Mouse (Mus musculus) lung, postnatal 36 days (tissue): Measurements from ENCODE around the gene Slc16a1.
A peak's percentile ranks its signal among the peaks of the same experiment; 100 is the strongest.

Experiments used
- DNase-seq: peaks from one replicate; pipeline ENCODE4 v3.0.0; 2022; ENCODE audit warnings: mixed read lengths

Gene Slc16a1

DNA sequence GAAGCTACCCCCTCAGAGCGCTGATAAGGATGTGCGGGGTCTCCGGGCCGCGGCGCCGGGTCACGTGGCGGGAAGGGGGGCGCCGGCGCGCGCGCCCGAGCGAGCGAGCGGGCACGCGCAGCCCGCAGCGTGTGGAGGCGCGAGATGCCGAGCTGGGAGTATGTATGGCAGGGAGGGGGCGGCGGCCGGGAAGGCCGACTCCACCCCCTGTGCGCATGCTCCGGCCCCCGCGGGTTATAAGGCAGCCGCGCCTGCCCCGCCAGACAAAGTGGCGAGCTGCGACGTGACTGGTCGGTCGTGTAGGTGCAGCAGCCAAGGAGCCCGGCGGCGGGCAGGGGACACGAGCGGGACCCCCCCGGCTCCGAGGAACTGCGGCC, at the start of gene Slc16a1:
Gene Slc16a1 (plus strand): TSS at position 266 of the 377 bp plus-strand sequence.
- peak; percentile 90 for DNase-seq

DNA sequence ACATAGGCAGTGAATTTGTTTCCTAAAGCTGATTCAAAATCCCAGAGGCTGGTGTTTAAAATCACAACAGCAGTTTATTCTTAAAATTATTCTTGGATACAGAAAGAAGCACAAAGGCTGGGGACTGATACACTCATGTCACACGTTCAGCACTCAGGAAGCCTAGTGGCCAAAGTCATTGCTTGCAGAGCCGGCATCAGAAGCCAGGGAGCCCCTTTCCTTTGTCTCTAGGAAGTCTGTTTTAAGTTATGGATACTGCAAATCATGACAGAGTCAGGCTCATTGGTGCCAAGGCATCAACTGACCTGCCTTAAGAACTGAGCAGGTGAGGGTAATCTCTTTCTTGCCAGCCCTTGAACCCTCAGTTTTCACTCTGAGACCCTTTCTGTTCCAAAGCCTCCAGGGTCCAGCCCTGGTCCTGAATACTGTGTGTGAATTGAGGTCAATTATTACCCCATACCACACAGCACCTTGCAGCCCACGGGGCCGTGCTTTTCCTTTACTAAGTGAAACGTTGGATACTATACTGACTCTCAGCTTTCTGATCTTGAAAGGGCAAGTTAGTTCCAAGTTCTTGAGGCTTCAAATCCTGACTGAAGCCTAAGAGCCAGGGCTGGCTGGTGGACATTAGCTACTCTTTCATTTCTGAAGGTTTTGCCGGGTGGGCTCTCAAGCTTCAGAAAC, 41.9 kb upstream of the Slc16a1 start:
- DNase-seq = no peak

DNA sequence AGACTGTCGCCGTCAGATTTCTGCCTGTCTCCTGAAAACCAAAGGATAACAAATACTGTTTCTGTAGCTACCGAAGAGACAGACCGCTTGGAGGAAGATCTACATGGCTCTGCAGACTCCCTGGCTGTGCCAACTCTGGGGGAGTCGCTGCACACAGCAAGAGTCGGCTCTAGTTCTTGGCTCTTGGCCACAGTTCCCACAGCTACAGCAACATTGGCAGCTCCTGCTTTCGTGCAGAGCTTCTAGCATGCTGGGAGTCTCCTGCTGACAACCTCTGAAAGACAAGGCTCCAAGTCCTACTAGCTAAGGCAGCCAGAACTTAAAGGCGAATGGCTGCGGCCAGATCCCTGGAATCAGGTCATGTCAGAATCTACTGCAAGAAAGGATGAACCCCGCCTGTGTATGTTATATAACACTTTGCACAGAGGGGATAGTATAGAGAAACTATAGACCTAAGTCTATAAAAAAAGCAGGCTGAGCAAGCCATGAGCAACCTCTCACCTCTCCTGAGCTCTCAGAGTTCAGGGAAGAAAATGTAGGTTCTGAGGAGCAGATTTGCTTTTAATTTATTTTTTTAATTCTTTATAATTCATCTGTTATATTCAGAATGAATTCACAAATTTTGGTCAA, 41.2 kb upstream of the Slc16a1 start:
- DNase-seq = peak; percentile 60

DNA sequence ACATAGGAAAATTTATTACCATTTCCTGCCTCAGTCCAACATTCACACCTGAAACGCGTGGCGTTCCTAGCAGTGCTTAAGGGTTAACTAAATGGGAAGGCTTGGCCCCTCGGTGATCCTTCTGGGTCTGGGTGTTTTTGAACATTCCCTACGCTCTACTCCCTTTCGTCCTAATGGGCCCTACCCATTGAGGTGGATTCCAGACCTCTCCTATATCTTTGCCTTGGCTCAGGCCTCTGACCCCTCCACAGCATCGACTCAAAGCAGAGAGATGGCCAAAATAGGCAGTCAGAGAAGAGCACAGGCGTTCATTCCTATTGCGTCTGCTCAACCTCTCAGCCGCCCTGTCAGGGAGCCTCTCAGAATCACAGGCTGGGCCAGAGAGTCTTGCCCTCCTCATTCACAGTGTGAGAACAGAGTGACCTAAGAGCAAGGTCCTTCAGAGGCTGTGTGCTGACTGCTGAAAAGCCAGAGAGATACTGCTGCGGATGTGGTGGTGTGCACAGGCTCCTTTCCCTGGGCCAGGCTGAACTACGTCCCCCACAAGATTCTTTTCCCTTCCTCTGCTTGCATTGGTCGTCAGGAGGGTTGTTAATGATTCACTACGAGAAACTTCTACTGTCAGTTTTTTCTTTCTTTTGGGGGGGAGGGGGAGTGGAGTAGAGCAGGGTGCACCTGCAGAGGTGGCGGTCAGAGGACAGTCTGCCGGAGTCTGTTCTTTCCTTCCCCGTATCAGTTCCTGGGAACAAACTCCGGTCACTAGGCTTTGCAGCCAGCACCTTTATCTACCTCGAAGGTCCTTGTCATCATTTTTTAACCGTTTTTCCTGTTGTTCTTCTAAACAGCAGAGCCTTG, 38.9 kb upstream of the Slc16a1 start:
- peak; percentile 63 for DNase-seq

DNA sequence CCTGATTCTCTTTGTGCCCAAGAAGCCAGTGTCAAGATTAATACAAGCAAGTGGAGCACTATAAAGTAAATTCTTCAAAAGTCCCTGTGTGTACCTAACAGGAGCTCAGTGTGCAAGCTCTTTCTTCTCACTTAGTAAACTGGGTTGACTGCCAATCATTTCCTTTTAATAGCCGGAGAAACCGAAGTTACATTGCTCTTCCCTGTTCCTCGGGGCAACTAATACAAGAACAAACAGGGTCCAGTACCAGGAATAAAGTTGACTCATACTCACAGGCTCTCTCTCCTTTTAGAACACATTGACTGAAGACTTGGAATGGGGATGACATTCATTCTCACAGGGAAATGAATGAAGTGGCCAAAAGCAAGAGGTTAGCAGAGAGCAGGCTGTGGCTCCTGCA, 37.8 kb upstream of the Slc16a1 start:
- no peak for DNase-seq

DNA sequence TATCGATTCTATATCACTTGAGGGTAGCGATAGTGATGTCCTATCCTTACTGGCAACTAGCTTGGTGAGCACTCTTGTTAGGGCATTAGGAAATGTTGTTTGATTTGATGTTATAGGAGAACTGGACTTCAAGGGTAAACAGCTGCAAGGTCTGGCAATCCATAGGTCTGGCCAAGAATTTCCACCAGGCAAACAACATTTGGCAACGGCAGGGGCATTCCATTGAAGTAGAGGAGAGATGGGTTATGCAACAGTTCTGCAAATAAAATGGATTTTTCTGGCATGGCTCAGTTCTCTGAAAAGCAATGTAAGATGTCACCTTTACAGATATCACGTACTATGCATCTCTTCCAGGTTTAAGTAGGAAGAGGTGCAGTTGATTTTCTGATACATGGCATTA, 36.8 kb upstream of the Slc16a1 start:
- peak; percentile 77 for DNase-seq

DNA sequence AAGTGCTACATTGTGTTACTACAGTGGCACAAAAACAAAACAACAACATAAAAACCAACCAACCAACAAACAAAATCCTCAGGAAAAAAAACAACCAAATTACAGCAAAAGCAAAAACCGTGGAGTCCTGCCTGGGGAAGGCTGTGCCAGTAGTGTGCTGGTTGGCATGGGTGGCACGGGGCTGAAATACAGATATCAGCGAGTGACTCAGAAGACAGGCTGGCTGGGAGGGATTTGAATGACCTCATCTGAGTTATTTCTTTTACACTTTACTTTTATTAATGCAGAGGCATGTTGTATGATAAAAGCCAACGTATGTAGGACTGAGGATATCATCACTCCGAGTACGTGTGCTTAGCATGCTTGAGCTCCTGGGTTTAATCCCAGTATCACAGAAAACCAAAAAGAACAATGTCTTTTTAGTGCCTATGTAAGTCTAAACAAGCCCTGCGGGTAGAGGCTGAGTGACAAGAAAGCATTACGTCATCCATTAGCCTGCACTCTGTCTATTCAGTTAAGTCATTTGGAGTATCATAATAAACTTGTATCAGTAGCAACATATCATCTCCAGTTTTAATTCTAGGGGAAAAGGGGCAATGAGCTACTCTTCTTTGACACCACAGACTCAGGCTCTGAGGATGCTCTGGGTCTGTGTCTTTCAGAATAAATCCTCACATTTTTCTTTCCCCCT, 28.6 kb upstream of the Slc16a1 start:
- no peak for DNase-seq

DNA sequence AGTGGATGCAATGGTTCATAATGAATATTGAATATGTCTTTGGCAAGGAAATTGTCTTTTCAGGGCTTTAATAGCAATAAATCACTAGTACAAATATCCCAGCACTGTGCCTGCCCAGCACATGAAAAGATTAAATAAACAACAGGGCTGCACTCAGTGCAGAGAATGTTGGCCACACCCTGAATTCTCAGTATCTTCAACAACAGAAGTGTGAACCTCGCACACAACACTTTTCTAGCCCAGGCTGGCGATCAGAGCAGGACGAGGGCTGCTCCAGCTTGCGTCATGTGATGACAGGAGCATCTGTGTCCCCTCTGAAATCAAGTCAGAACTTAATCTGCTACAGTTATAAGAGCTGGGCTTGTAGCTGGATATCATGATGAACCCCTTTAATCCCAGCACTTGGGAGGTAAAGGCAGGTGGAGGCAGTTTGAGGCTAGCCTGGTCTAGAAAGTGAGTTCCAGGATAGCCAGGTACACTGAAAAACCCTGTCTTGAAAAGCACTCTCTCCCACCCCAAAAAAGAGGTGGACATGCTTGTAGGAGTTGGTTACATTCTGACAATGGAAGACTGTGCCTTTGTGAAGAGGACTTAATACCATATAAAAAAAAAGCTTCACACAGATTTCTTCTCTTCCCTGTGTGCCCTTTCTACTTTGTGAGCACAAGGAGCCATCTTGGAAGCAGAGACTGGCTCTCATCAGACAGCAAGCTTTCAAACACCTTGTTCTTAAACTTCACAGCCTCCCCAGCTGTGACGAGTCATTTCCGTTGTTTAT, 27.8 kb upstream of the Slc16a1 start:
- DNase-seq = no peak

DNA sequence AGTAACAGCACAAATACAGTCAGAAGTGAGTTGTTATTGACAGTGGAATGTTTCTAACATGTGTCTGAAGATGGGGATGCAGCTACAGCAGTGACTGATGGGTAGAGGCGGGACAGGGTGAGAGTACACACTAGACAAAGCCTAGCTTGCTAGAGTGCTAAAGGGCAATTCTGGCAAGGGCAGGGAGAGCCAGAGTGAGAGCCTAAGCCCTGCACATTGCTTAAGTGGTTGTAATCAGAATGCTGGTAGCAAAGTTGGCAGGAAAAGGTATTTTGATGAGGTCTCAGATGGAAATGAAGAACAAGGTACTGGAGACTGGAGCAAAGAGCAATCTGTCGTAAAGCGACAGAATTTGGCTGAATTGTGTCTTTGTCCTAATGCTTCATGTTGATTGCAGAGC, 26.5 kb upstream of the Slc16a1 start:
- DNase-seq = peak; percentile 35

DNA sequence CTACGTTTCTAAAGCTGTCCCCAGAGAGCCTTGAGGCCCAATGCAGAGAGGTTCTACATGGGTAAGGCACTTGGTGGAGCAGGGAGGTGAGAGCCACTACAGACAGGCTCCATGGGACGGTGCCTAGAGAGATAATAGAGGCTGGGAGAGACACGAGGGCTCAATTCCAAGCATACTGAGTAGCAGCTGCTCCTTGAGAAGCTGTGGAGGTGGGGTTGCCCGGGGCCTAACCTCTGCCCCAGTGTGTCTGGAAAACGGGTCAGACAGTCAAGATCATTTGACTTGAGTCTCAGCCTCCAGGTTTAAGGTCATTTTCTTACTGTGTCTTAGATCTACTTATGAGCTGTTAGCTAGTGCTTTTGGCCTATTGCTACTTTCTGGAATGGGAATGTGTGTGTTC, 25.4 kb upstream of the Slc16a1 start:
- no peak for DNase-seq

DNA sequence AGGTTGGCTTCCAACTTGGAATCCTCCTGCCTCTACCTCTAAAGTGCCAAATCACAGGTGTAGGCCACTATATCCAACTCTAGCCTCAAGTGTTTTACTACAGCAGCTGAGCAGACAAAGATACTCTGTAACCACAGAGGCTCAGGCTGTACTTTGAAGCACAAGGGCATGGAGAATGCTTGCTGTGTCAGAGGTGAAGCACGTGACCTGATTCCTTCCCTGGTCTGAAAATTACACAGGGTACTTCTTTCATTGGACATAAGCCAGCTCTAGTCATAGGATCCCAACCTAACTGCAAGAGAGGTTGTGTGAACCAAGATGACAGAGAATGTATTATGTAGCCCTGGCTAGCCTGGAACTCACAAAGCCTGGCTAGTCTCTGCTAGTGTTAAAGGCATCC, 24.4 kb upstream of the Slc16a1 start:
- DNase-seq = no peak

DNA sequence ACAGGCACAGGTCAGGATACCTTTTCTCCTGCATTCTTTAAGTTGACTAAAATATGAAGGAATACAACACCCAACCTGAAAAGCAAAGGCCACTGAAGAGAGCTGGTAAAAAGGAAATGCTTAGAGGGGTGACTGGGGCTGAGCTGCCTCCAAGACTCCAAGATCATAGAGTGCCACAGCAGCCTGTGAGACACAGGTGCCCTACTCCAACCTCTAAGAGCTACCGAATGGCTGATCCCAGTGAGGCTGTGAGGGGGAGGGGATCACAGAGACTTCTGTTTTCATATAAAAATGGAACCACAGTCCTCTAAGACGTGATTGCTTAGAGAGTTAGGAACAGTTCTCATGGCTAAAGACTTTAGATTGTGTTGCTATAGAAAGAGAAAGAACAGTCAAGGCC, 23.3 kb upstream of the Slc16a1 start:
- DNase-seq = no peak

DNA sequence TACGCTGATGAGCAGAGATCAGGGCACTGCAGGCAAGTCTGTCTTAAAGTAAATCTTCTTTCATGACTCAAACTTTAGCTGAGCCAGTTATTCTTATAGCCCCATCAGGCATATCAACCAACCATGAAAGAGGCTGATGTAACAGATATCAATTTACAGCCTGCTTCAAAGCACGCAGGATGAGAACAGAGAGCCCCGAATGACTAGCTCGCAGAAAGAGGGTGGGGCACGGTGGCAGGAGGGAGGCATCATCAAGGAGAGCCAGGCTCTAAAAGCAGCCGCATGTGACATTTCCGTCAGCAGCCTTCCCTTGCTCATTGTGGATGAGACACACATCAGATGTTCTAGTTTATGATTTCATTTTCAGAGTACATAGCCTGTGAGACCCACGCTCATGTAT, 22.3 kb upstream of the Slc16a1 start:
- DNase-seq = no peak

DNA sequence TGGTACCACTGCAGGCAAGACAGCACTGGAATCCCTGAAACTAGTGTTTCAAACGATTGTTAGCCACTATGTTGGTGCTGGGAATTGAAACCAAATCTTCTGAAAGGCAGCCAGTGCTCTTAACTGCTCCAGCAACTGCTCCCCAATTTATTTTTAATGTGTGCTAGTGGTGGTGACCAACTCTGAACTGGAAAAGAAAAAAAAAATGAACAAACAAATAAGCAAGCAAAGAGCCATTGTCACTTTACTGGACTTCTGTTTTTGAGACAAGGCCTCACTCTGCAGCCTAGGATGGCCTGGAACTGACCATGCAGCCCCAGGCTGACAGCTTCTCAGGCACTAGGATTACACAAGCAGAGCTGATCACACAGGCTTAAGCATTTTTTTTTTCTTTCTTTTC, 16.6 kb upstream of the Slc16a1 start:
- no peak for DNase-seq

DNA sequence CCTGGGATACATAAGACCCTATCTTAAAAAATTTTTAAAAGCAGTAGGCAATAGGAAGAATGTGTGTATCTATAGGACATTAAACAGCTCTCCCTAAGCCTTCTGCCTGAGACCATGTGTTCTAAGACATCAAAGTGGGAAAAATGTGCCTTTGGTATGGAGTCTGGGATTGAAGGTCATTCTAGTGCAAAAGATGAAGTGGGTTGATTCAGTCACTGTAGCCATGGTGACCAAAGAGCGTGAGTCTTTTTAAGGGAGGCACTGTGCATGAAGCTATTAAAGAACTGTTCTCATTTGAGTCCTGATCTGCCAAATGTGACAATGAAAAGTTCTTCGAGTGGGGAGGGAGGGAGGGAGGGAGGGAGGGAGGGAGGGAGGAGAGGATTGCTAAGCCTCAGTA, 8.7 kb upstream of the Slc16a1 start:
- no peak for DNase-seq

DNA sequence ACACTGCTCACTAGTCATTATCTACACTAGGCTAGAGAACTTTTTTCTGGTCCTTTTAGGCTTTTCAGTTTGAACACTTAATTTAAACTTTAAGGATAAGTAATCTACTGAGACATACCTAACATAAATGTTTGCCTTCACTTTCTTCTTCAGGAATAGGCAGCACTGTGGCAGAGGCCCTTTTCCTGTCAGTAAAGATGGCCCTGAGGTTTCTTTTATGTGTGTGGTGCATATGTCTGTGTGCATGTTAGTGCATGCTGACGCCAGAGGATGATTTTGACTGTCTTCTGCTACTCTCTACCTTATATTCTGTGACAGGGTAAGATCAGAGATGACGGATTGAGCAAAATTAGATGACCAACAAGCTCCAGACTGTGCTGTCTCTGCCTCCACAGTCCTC, 7.5 kb upstream of the Slc16a1 start:
- DNase-seq = no peak

DNA sequence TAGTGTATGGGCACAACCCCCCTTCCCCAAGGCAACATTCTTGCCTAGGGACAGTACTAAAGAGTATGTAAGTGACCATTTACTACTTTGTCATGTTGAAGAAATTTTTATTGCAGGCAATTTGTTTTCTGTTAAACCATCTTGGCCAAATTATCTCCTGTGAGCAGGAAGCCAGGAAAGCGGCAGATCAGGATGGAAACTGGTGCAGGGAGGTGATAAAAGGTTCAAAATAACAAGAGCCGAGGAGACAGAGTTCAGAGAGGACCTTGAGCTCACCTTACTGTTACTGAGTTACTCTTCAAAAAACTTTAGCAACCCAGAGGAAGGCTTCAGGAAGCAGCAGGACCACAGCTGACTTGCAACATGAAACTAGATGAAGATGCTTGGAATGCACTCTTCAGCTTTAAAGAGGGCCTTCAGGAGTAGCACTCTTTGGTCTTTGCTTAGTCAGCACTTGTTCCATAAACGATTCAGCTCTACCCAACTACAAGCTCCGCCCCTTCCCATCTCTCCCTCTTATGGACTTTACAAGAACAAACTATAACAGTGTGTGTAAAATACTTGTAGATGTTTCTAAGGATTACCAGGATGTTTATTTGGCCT, 5.8 kb upstream of the Slc16a1 start:
- DNase-seq = no peak

DNA sequence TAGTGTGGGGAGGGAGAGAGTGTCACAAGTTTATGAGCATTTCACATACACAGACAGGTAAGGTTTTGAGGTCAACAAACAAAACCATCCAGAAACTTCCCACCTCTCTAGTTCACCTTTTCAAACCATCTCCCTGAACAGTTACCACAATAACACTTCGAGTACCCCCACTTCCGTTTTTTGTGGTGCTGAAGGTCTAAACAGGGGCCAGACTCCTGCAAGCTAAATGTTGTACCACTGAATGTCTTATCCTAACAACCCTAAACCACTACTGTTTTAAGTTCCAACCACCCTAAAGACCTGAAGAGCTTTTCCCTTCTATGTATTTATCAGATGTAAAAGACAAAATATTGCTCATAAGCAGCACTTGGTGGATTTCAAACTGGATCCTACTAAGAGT, 2.0 kb upstream of the Slc16a1 start:
- DNase-seq = no peak

DNA sequence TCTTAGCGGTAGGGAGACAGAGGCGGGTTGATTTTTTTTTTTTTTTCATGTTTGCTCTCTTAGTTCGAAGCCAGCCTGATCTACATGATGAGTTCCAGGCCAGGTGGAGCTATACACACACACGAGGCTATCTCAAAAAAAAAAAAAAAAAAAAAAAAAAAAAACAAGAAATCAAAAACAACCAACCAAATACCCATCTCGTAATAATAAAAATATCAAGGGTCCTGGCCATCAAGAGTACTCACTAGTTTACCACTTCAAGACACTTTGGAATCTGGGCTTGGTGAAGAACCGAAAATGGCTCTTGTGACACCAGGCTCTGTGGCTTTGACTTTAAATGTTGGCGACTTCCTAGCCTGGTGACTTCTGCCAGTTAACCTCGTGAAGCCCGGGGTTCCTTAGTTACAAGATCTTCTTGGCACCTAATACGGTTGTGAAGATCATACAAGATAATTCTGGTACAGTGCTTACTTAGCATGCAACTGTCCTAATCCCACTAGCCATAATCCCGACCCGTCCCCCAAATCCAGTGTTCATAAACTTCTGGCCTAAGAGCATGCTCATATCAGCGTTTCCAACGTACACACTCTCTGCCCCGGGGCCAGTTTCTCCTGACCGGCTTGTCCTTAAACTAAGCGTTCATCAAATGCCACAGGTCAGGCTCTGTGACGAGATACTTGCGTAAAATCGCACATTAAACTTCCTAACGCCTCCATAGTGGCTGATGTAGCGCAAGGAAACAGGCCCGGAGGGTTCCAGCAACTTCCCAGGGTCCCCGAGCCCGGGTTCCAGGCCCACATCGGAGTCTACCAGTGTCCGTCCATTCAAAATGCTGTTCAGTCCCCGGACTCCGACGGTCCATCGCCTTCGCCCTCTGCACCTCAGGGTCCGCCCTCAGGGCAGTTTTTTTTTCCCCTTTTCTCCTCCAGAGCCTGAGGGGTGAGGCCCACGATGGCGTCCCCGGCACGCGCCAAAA, 753 bp upstream of the Slc16a1 start:
- peak; percentile 39 for DNase-seq

DNA sequence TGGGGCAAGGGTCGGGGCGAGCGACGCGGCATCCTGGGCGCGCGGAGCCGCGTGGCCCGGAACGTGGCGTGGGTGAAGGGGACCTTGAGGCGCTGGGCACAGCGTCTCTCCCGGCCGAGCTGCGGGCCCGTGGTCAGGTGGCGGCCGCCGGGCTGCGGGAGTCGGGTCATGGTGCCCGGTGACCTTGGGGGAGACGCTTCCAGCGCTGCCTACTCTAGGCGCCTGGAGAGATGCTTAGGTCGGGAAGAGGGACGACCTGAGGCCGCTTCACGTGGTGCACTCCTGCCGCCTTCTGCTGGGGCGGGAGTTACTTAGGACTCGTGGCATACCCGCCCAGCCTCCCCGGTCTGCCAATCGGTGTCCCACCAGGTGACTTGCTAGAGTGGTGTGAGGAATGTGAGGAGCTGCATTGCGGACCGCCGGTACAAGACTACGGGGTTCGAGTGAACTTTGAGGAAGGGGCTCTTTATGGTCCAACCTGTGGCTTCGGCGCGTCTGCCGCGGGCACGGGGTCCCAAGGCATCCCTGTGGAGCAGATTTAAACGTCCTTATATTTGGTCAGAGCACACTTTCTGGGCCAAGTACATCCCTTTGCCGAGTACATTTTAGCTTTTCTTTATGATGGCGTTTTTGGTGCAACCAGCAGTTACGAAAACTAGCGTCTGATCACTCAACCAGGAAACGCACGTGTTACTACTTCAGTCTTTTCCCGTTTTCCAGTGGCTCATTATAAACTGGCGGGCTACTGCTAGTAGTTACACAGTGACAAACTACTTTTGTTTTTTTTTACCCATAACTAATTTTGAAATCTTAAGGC, 672 bp downstream of the Slc16a1 start:
- DNase-seq = peak; percentile 84
